Mouse (Mus musculus) neural tube, embryonic 11.5 days (tissue): ENCODE results near the gene Pea15a. TPM values are rescaled to one million over a fixed set of nuclear protein-coding genes. Genes with fewer than 3 reads are reported as not detected.

ENCODE experiments used
- ATAC-seq: fragments of 200-750 bp; cut with Nextera tagmentation; 2 replicates; pipeline ENCODE4 v1.8.0; 2017; ENCODE audit warnings: moderate number of reproducible peaks, mild to moderate bottlenecking, moderate TSS enrichment, moderate library complexity; ENCODE audit not compliant: insufficient read depth, low FRiP score, low TSS enrichment
- DNase-seq: peaks from one replicate; pipeline ENCODE4 v3.0.0-alpha.2; 2015; ENCODE audit warnings: low spot score
- H3K27ac ChIP-seq: fragments of 300-500 bp; sonication (generic); 2 replicates; pipeline ENCODE4 v1.5.1; 2014; ENCODE audit warnings: low read depth, mild to moderate bottlenecking, low read length
- H3K27me3 ChIP-seq: fragments of 300-500 bp; sonication (generic); 2 replicates; pipeline ENCODE4 v1.6.1; 2014; ENCODE audit warnings: mild to moderate bottlenecking, low read length, mixed read lengths; ENCODE audit not compliant: control insufficient read depth, insufficient read depth
- H3K36me3 ChIP-seq: fragments of 300-500 bp; sonication (generic); 2 replicates; pipeline ENCODE4 v1.6.1; 2014; ENCODE audit warnings: mild to moderate bottlenecking, low read length, moderate library complexity, mixed read lengths; ENCODE audit not compliant: control insufficient read depth, insufficient read depth
- H3K4me1 ChIP-seq: fragments of 300-500 bp; sonication (generic); 2 replicates; pipeline ENCODE4 v1.6.1; 2014; ENCODE audit warnings: low read length, mixed read lengths; ENCODE audit not compliant: control insufficient read depth, insufficient read depth
- H3K4me2 ChIP-seq: fragments of 300-500 bp; sonication (generic); 2 replicates; pipeline ENCODE4 v1.6.1; 2014; ENCODE audit warnings: low read depth, mild to moderate bottlenecking, moderate library complexity
- H3K4me3 ChIP-seq: fragments of 300-500 bp; sonication (generic); 2 replicates; pipeline ENCODE4 v1.5.1; 2014; ENCODE audit warnings: low read depth, low read length
- H3K9ac ChIP-seq: fragments of 300-500 bp; sonication (generic); 2 replicates; pipeline ENCODE4 v1.6.1; 2014; ENCODE audit warnings: mild to moderate bottlenecking, low read length
- H3K9me3 ChIP-seq: fragments of 300-500 bp; sonication (generic); 2 replicates; pipeline ENCODE4 v1.6.1; 2016; ENCODE audit warnings: low read length; ENCODE audit not compliant: control insufficient read depth
- WGBS: fragments of 180-500 bp; shearing (Covaris S2); extraction: QIAGEN DNeasy Blood & Tissue Kit; methylation state at CpG from one replicate; pipeline ENCODE4 v1.1.7; 2014; 5-methylcytosine and 5-hydroxymethylcytosine counted together
- polyA plus RNA-seq: library from polyadenylated mRNA; unstranded; fragments of >200 nt; fragmentation: Nextera tagmentation; extraction: Ambion mirVana; gene quantifications from 2 replicates; pipeline ENCODE4 v1.2.1, GENCODE M21; 2014

The Pea15a gene
- polyA plus RNA-seq, 1 experiment from 2014 or later, result 272 TPM

DNA sequence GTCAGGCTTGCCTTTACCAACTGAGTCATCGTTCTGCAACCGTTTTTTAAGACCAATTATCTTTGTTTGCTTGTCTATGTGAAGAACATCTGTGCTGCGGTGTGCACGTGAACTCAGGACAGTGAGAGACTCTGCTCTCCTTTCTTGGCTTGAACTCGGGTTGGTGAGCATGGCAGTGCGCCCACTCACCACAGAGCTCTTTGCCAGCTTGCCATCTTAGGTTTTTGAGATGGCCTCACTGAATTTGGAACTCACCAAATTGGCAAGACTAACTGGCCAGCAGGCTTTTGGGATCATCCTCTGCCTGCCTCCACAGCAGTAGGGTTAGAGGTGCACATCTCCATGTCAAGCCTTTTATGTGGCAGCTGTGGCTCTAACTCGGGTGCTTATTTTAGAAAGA lies 28.8 kb downstream of the Pea15a start:
- Histone ChIP-seq H3K4me1 (no peaks in the 10 kb centered on the region), H3K9ac (no peak overlapping the region), H3K36me3 (peaks cover 15% of the 10 kb centered on the region), H3K27me3 (no peaks in the 10 kb centered on the region), H3K4me3 (no peak overlapping the region), H3K4me2 (no peak overlapping the region), H3K9me3 (no peaks in the 10 kb centered on the region), H3K27ac (no peak overlapping the region)
- ATAC-seq (no peak), DNase-seq (no peak)
- 91% methylated on average over 7 of the region's 7 CpGs for WGBS

DNA sequence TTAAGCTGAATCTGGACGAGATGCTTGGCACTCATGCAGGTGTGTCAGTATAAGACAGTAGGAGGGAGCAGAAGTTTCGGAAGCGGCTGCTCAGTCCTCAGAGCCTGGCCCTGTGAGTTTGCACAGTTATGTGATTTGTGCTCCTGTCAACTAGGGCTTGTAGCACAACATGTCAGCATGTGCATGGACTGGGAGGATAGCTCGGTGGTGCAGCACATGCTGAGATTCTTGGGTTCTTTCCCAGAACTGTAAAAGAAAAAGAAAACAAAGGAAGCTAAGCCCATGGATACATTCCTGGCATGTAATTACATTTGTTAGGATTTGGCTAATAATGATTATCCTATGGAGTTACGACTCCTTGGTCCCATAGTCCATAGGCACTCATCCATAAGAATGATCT lies 33.4 kb downstream of the Pea15a start:
- Histone ChIP-seq H3K4me2 (no peak overlapping the region), H3K9ac (no peak overlapping the region), H3K4me3 (no peak overlapping the region), H3K36me3 (peaks cover 33% of the 10 kb centered on the region), H3K9me3 (no peaks in the 10 kb centered on the region), H3K4me1 (no peaks in the 10 kb centered on the region), H3K27ac (no peak overlapping the region), H3K27me3 (no peaks in the 10 kb centered on the region)
- WGBS, result 89% methylated on average over 5 of the region's 5 CpGs
- DNase-seq, result no peak
- no peak for ATAC-seq

DNA sequence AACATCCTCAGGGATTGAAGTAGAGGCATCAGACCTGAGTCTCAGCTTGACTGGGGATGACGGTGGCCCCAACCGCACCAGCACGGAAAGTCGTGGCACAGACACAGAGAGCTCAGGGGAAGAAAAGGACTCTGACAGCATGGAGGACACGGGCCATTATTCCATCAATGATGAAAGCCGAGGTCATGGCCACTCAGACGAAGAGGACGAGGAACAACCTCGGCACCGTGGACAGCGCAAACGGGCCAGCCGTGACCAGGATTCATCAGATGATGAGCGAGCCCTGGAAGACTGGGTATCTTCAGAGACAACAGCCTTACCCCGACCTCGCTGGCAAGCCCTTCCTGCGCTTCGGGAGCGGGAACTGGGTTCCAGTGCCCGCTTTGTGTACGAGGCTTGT lies 34.2 kb downstream of the Pea15a start:
- Histone ChIP-seq H3K9me3 (no peaks in the 10 kb centered on the region), H3K4me1 (no peaks in the 10 kb centered on the region), H3K4me3 (no peak overlapping the region), H3K27me3 (no peaks in the 10 kb centered on the region), H3K27ac (no peak overlapping the region), H3K36me3 (peaks cover 31% of the 10 kb centered on the region), H3K4me2 (no peak overlapping the region), H3K9ac (no peak overlapping the region)
- DNase-seq (no peak), ATAC-seq (no peak)
- 89% methylated on average over 21 of the region's 21 CpGs for WGBS

DNA sequence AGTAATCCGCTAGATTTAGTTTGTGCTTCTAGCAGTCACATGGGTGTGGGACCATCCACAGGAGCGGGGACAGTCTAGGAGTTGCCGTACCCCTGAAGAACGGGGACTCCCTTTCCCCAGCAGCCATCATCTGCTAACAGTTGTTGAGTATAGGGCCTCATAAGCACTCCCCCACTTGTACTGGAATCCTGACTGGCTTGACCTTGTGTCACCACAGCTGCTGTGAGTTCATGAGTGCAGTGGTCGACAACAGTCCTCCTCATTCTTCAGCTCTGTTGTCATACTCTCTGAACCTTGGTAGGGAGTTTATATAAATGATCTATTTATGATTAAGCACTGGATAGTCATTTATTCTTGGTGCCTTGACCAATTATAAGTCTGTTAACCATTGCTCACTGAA lies 36.8 kb downstream of the Pea15a start:
- Histone ChIP-seq H3K36me3 (peaks cover 31% of the 10 kb centered on the region), H3K9ac (no peak overlapping the region), H3K9me3 (no peaks in the 10 kb centered on the region), H3K27me3 (no peaks in the 10 kb centered on the region), H3K4me1 (no peaks in the 10 kb centered on the region), H3K4me2 (no peak overlapping the region), H3K27ac (no peak overlapping the region), H3K4me3 (no peak overlapping the region)
- no peak for ATAC-seq
- DNase-seq, result no peak
- 96% methylated on average over 5 of the region's 5 CpGs for WGBS

DNA sequence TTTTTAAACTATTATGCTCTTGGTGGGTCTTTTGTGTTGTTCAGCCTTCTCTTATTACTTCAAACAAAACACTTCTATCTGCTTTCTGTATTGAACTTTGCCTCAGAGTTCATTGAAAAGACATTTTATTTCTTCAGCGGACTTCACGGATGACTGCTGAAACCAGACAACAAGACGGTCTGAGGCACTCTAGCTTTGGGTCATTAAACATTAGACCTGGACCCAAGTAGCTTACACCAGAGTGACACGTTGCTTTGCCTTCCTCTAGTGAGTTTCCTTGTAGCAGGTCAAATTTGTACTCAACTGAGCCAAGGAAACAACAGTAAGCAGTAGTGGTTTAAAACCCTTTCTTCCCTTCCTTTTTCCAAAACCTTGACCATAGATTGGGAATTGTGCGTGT lies 38.7 kb downstream of the Pea15a start:
- ATAC-seq, result no peak
- 75% methylated on average over 5 of the region's 5 CpGs for WGBS
- no peaks in the 10 kb centered on the region for H3K9me3 ChIP-seq
- 0 out of 2 replicates have a peak, but pooled peaks cover 2% of the 10 kb centered on the region for H3K4me1 ChIP-seq
- peaks cover 21% of the 10 kb centered on the region for H3K36me3 ChIP-seq
- H3K27me3 ChIP-seq, result no peaks in the 10 kb centered on the region
- H3K4me2 ChIP-seq, result no peak overlapping the region
- H3K4me3 ChIP-seq, result no peak overlapping the region
- DNase-seq, result no peak
- no peak overlapping the region for H3K9ac ChIP-seq
- no peak overlapping the region for H3K27ac ChIP-seq

DNA sequence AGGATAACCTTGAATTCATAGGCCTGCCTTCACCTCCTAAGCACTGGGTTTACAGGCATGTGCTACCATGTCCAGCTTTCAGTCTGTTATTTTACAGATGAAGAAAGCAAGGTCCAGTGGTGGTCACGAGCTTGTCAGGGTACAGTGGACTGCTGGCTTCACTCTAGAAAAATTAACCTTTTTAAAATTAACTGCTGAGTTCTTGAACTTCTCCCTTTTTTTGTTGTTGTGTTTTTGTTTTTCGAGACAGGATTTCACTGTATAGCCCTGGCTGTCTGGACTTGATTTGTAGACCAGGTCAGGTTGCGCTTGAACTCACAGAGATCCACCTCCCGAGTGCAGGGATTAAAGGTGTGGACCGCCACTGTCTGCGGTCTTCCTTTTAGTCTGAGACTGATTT lies 43.6 kb downstream of the Pea15a start:
- Histone ChIP-seq H3K36me3 (0 out of 2 replicates have a peak, but pooled peaks cover 2% of the 10 kb centered on the region), H3K27me3 (no peaks in the 10 kb centered on the region), H3K9me3 (no peaks in the 10 kb centered on the region), H3K4me2 (no peak overlapping the region), H3K4me3 (no peak overlapping the region), H3K27ac (no peak overlapping the region), H3K4me1 (0 out of 2 replicates have a peak, but pooled peaks cover 2% of the 10 kb centered on the region), H3K9ac (no peak overlapping the region)
- DNase-seq, result no peak
- ATAC-seq, result no peak
- WGBS, result 86% methylated on average over 6 of the region's 6 CpGs

DNA sequence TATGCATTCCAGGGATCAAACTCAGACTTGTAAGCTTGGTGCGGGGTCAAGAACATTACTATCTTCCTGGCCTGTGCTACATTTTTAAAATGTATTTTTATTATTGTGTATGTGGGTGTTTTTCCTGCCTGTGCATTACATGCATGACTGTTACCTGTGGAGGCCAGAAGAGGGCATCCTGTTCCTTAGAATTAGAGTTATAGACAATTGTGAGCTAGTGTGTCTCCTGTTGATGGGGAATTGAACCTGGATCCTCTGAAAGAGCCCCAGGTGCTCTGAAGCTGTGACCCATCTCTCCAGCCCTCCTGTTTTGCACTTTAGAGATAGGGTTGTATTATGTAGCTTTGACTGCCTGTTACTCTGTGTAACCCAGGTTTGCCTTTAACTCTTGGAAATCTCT lies 44.6 kb downstream of the Pea15a start:
- no peak overlapping the region for H3K9ac ChIP-seq
- H3K9me3 ChIP-seq, result no peaks in the 10 kb centered on the region
- H3K36me3 ChIP-seq, result 0 out of 2 replicates have a peak, but pooled peaks cover 2% of the 10 kb centered on the region
- H3K27me3 ChIP-seq, result no peaks in the 10 kb centered on the region
- H3K4me3 ChIP-seq, result no peak overlapping the region
- WGBS, result 95% methylated on average over 1 of the region's 1 CpGs
- H3K4me2 ChIP-seq, result no peak overlapping the region
- ATAC-seq, result no peak
- DNase-seq, result no peak
- H3K27ac ChIP-seq, result no peak overlapping the region
- 0 out of 2 replicates have a peak, but pooled peaks cover 2% of the 10 kb centered on the region for H3K4me1 ChIP-seq

DNA sequence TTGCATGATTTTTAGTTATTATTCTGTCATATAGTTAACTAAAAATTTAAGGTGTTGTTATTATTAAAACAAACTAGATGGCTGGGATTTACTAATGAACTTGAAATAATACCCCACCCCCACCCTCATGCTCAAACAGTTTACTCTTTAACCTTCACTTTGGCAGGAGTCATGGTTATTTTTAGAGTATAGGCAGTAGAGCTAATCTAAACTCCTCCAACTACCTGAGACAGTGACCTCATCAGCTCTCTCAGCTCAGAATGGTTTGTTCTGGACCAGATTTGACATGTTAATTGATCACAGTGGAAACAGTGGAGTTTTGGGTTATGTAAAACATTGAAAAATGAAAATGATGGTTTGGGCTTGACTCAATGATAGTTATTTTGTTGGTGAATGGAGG lies 46.1 kb downstream of the Pea15a start:
- ATAC-seq (no peak), DNase-seq (no peak)
- H3K4me2 ChIP-seq, result no peak overlapping the region
- H3K9me3 ChIP-seq, result no peaks in the 10 kb centered on the region
- H3K4me3 ChIP-seq, result no peak overlapping the region
- H3K4me1 ChIP-seq, result 0 out of 2 replicates have a peak, but pooled peaks cover 2% of the 10 kb centered on the region
- no peak overlapping the region for H3K9ac ChIP-seq
- H3K36me3 ChIP-seq, result no peaks in the 10 kb centered on the region
- no peaks in the 10 kb centered on the region for H3K27me3 ChIP-seq
- H3K27ac ChIP-seq, result no peak overlapping the region

DNA sequence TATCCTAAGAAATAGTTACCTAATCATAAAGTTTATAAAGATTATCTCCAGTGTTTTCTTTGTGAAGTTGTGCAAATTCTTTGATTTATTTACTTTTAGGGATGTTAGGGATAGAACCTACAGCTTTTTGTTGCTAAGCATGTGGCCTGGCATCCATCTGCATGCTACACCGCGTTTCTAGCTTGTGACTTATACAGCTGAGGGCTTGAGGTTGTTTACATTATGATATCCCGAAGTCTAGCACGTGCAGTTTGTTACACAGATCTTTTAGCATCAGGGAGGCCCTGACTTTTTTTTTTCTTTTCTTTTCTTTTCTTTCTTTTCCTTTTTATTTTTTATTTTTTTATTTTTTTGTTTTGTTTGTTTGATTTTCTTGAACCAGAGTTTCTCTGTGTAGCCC lies 46.6 kb downstream of the Pea15a start:
- Histone ChIP-seq H3K36me3 (no peaks in the 10 kb centered on the region), H3K4me2 (no peak overlapping the region), H3K27me3 (no peaks in the 10 kb centered on the region), H3K9ac (no peak overlapping the region), H3K4me1 (0 out of 2 replicates have a peak, but pooled peaks cover 2% of the 10 kb centered on the region), H3K27ac (no peak overlapping the region), H3K4me3 (no peak overlapping the region), H3K9me3 (no peaks in the 10 kb centered on the region)
- ATAC-seq, result no peak
- WGBS, result 87% methylated on average over 4 of the region's 4 CpGs
- no peak for DNase-seq
